14 mouse cellular contexts compared by ENCODE assay signal in the genomic region with DNA sequence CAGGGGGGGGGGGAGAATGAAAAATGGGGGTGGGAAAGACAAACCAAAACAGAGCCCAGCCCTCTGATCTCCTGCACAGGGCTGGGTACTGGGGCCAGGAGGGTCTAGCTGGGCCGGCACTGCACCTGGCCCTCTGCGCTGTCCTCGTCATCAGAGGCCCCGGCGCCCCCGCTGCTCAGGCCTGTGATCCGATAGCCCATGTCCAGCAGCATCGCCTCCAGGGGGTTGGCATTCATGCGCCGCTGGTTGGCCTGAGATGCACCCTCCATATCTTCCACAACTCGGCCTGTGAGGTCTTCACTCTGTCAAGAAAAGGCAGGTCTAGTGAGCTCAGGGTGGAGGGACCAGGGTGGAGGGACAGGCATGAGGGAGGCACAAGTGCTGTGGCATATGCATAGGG. TPM values are rescaled to one million over a fixed set of nuclear protein-coding genes. Genes with fewer than 3 reads are reported as not detected.
A peak's percentile ranks its signal among the peaks of the same experiment; 100 is the strongest.
DNase-seq lines count a peak whose midpoint lies in the region; ATAC-seq and TF ChIP-seq lines count a peak whose summit lies in the region.
"Had no signal": no experiment of that assay in that cellular context is flagged by ENCODE, and none has a peak within 500 bp of the region (broad histone marks: within the 10 kb centered on the region; RNA-seq: fewer than 3 reads in every experiment).

No protein-coding gene starts in this region.

- peak overlapping the region; percentile 76; the same call in 1 of the 2 replicates for H3K27ac ChIP-seq in forebrain, embryonic 12.5 days
- H3K27ac ChIP-seq in forebrain, embryonic 16.5 days (ENCODE audit: low read length): no peak overlapping the region
- peak overlapping the region; percentile 57 for H3K27ac ChIP-seq in kidney, embryonic 16.5 days (ENCODE audit: low read length)
- no peak overlapping the region for H3K27ac ChIP-seq in thymus, adult 2 months (ENCODE audit: control insufficient read depth, insufficient read depth, low read length)
- no peak overlapping the region for H3K27ac ChIP-seq in neural tube, embryonic 13.5 days (replicated peaks)
- H3K27ac ChIP-seq in liver, embryonic 11.5 days (ENCODE audit: low read depth, low read length): no peak overlapping the region
- H3K27ac ChIP-seq: liver, embryonic 13.5 days had no signal

- H3K36me3 ChIP-seq in forebrain, embryonic 12.5 days (replicated peaks): peaks cover 33% of the 10 kb centered on the region
- peaks cover 6% of the 10 kb centered on the region for H3K36me3 ChIP-seq in forebrain, embryonic 16.5 days (ENCODE audit: control insufficient read depth, insufficient read depth)
- H3K36me3 ChIP-seq in kidney, embryonic 16.5 days (ENCODE audit: insufficient read depth, low read length): peaks cover 16% of the 10 kb centered on the region; the same call in 1 of the 2 replicates
- peaks cover 13% of the 10 kb centered on the region for H3K36me3 ChIP-seq in thymus, adult 2 months (ENCODE audit: control insufficient read depth, insufficient read depth, low read length)
- peaks cover 27% of the 10 kb centered on the region for H3K36me3 ChIP-seq in neural tube, embryonic 13.5 days
- peaks cover 5% of the 10 kb centered on the region; the same call in 1 of the 2 replicates for H3K36me3 ChIP-seq in liver, embryonic 11.5 days (ENCODE audit: control insufficient read depth, insufficient read depth, low read length)

- H3K27me3 ChIP-seq in forebrain, embryonic 12.5 days: 0 out of 2 replicates have a peak, but pooled peaks cover 3% of the 10 kb centered on the region
- H3K27me3 ChIP-seq in forebrain, embryonic 16.5 days (replicated peaks; ENCODE audit: control insufficient read depth, insufficient read depth, low read length): no peaks in the 10 kb centered on the region
- no peaks in the 10 kb centered on the region for H3K27me3 ChIP-seq in kidney, embryonic 16.5 days (ENCODE audit: insufficient read depth, low read length)
- H3K27me3 ChIP-seq in thymus, adult 2 months (ENCODE audit: control insufficient read depth, insufficient read depth, low read length): no peaks in the 10 kb centered on the region
- H3K27me3 ChIP-seq in neural tube, embryonic 13.5 days: 0 out of 2 replicates have a peak, but pooled peaks cover 5% of the 10 kb centered on the region
- H3K27me3 ChIP-seq in liver, embryonic 11.5 days (replicated peaks; ENCODE audit: control insufficient read depth, insufficient read depth, low read length): no peaks in the 10 kb centered on the region

- no peaks in the 10 kb centered on the region for H3K9me3 ChIP-seq in forebrain, embryonic 12.5 days
- H3K9me3 ChIP-seq in forebrain, embryonic 16.5 days (ENCODE audit: control insufficient read depth, low read length): no peaks in the 10 kb centered on the region
- H3K9me3 ChIP-seq in kidney, embryonic 16.5 days (ENCODE audit: low read length): no peaks in the 10 kb centered on the region
- no peaks in the 10 kb centered on the region for H3K9me3 ChIP-seq in neural tube, embryonic 13.5 days
- no peaks in the 10 kb centered on the region for H3K9me3 ChIP-seq in liver, embryonic 11.5 days (ENCODE audit: control insufficient read depth, low read length)
- H3K9me3 ChIP-seq: liver, embryonic 13.5 days had no signal

- ATAC-seq in forebrain, embryonic 12.5 days (ENCODE audit: low FRiP score): no peak
- no peak for ATAC-seq in forebrain, embryonic 16.5 days
- ATAC-seq in kidney, embryonic 16.5 days (ENCODE audit: low FRiP score, low TSS enrichment): no peak
- ATAC-seq in neural tube, embryonic 13.5 days (ENCODE audit: low read depth): no peak
- ATAC-seq in liver, embryonic 11.5 days (replicated peaks; ENCODE audit: low FRiP score): no peak
- ATAC-seq: inflammation-experienced regulatory T-cells, adult 6 months had no signal

- H3K4me1 ChIP-seq in forebrain, embryonic 12.5 days: peaks cover 39% of the 10 kb centered on the region
- H3K4me1 ChIP-seq in forebrain, embryonic 16.5 days (replicated peaks; ENCODE audit: control insufficient read depth, insufficient read depth, low read length): peaks cover 27% of the 10 kb centered on the region
- H3K4me1 ChIP-seq in kidney, embryonic 16.5 days (ENCODE audit: insufficient read depth, low read length): peaks cover 36% of the 10 kb centered on the region
- H3K4me1 ChIP-seq in thymus, adult 2 months (replicated peaks; ENCODE audit: control insufficient read depth, insufficient read depth, low read length): peaks cover 31% of the 10 kb centered on the region
- peaks cover 37% of the 10 kb centered on the region for H3K4me1 ChIP-seq in neural tube, embryonic 13.5 days (replicated peaks)
- H3K4me1 ChIP-seq in liver, embryonic 11.5 days (replicated peaks; ENCODE audit: control insufficient read depth, insufficient read depth, low read length): peaks cover 9% of the 10 kb centered on the region; the same call in 1 of the 2 replicates

- H3K4me2 ChIP-seq in forebrain, embryonic 12.5 days: no peak overlapping the region
- no peak overlapping the region for H3K4me2 ChIP-seq in forebrain, embryonic 16.5 days (ENCODE audit: low read length)
- H3K4me2 ChIP-seq in kidney, embryonic 16.5 days (replicated peaks; ENCODE audit: low read depth, low read length): 0 out of 2 replicates have a peak overlapping the region, but pooled peaks have one; percentile 14
- no peak overlapping the region for H3K4me2 ChIP-seq in neural tube, embryonic 13.5 days
- no peak overlapping the region for H3K4me2 ChIP-seq in liver, embryonic 11.5 days
- H3K4me2 ChIP-seq: liver, embryonic 13.5 days had no signal

- TF ChIP-seq CTCF in thymus, adult 2 months (IDR thresholded peaks at IDR 0.05; ENCODE audit: borderline replicate concordance, control insufficient read depth, extremely low read depth, insufficient read depth, low read length, poor library complexity): no peak

- no peak overlapping the region; the same call in 1 of the 2 replicates for H3K9ac ChIP-seq in forebrain, embryonic 12.5 days
- no peak overlapping the region for H3K9ac ChIP-seq in forebrain, embryonic 16.5 days (replicated peaks; ENCODE audit: low read depth, low read length)
- peak overlapping the region; percentile 22 for H3K9ac ChIP-seq in kidney, embryonic 16.5 days (replicated peaks; ENCODE audit: low read length)
- 0 out of 2 replicates have a peak overlapping the region, but pooled peaks have one; percentile 8 for H3K9ac ChIP-seq in neural tube, embryonic 13.5 days
- H3K9ac ChIP-seq in liver, embryonic 11.5 days (ENCODE audit: low read depth, low read length): no peak overlapping the region
- H3K9ac ChIP-seq: liver, embryonic 13.5 days had no signal

- WGBS in forebrain, embryonic 12.5 days: 28% methylated on average over 11 of the region's 11 CpGs
- 41% methylated on average over 11 of the region's 11 CpGs for WGBS in forebrain, embryonic 16.5 days
- WGBS in kidney, embryonic 16.5 days: 50% methylated on average over 11 of the region's 11 CpGs
- 95% methylated on average over 11 of the region's 11 CpGs for WGBS in thymus, adult 2 months
- 30% methylated on average over 11 of the region's 11 CpGs for WGBS in neural tube, embryonic 13.5 days
- WGBS in liver, embryonic 11.5 days: 59% methylated on average over 11 of the region's 11 CpGs

- no peak for TF ChIP-seq POLR2A in thymus, adult 2 months (IDR thresholded peaks at IDR 0.05; ENCODE audit: control insufficient read depth, extremely low read depth, insufficient read depth, low read length, poor library complexity)

- no peak for DNase-seq in kidney, postnatal 25 days
- DNase-seq in thymus, postnatal 4 days: peak; percentile 42
- DNase-seq in thymus, adult 2 months: no peak
- no peak for DNase-seq in liver, embryonic 11.5 days (ENCODE audit: low spot score)
- DNase-seq: cerebellum, adult 18-20 months; heart, adult 18-20 months; heart, postnatal 10 days; liver, embryonic 13.5 days; right cerebral cortex, postnatal 4 days had no signal

- H3K4me3 ChIP-seq in forebrain, embryonic 12.5 days (replicated peaks): no peak overlapping the region
- H3K4me3 ChIP-seq in forebrain, embryonic 16.5 days (replicated peaks; ENCODE audit: low read length): no peak overlapping the region
- no peak overlapping the region for H3K4me3 ChIP-seq in kidney, embryonic 16.5 days (ENCODE audit: low read length)
- no peak overlapping the region for H3K4me3 ChIP-seq in thymus, adult 2 months (ENCODE audit: control insufficient read depth, insufficient read depth, low read length)
- H3K4me3 ChIP-seq in neural tube, embryonic 13.5 days: no peak overlapping the region
- no peak overlapping the region for H3K4me3 ChIP-seq in liver, embryonic 11.5 days (ENCODE audit: low read depth, low read length)
- H3K4me3 ChIP-seq: liver, embryonic 13.5 days had no signal

RNA-seq across cellular contexts. Expression of gene Tmem222, which starts 16.5 kb away (rescaled TPM):
- 70.9 and 74.3 TPM in 2 replicates for polyA plus RNA-seq in forebrain, embryonic 12.5 days (2016; fragmentation: Nextera tagmentation; extraction: Ambion mirVana)
- 112 and 124 TPM in 2 replicates for polyA plus RNA-seq in forebrain, embryonic 16.5 days (2015; fragmentation: Nextera tagmentation; extraction: Ambion mirVana)
- 90.4 and 97.7 TPM in 2 replicates for polyA plus RNA-seq in kidney, embryonic 16.5 days (2015; fragmentation: Nextera tagmentation; extraction: Ambion mirVana)
- polyA plus RNA-seq in thymus, adult 2 months (2012; rRNA removed): 134 and 143 TPM in 2 replicates
- 98.0 and 104 TPM in 2 replicates for polyA plus RNA-seq in neural tube, embryonic 13.5 days (2015; fragmentation: Nextera tagmentation; extraction: Ambion mirVana)
- polyA plus RNA-seq in liver, embryonic 11.5 days (2014; fragmentation: Nextera tagmentation; extraction: Ambion mirVana): 73.5 and 74.2 TPM in 2 replicates

RNA-seq across cellular contexts. Expression of gene Sytl1, which starts 31.2 kb away (rescaled TPM):
- 0.74 and 0.80 TPM in 2 replicates for polyA plus RNA-seq in forebrain, embryonic 12.5 days (2016; fragmentation: Nextera tagmentation; extraction: Ambion mirVana)
- 0.47 and 0.52 TPM in 2 replicates for polyA plus RNA-seq in forebrain, embryonic 16.5 days (2015; fragmentation: Nextera tagmentation; extraction: Ambion mirVana)
- polyA plus RNA-seq in kidney, embryonic 16.5 days (2015; fragmentation: Nextera tagmentation; extraction: Ambion mirVana): 1.1 and 1.5 TPM in 2 replicates
- 39.7 and 45.2 TPM in 2 replicates for polyA plus RNA-seq in thymus, adult 2 months (2012; rRNA removed)
- 0.25 and 0.28 TPM in 2 replicates for polyA plus RNA-seq in neural tube, embryonic 13.5 days (2015; fragmentation: Nextera tagmentation; extraction: Ambion mirVana)
- 0.39 and 0.52 TPM in 2 replicates for polyA plus RNA-seq in liver, embryonic 11.5 days (2014; fragmentation: Nextera tagmentation; extraction: Ambion mirVana)

RNA-seq across cellular contexts. Expression of gene Map3k6, which starts 53.5 kb away (rescaled TPM):
- 1.3 TPM in 2 replicates for polyA plus RNA-seq in forebrain, embryonic 12.5 days (2016; fragmentation: Nextera tagmentation; extraction: Ambion mirVana)
- polyA plus RNA-seq in forebrain, embryonic 16.5 days (2015; fragmentation: Nextera tagmentation; extraction: Ambion mirVana): 2.1 and 2.3 TPM in 2 replicates
- 3.8 TPM in 2 replicates for polyA plus RNA-seq in kidney, embryonic 16.5 days (2015; fragmentation: Nextera tagmentation; extraction: Ambion mirVana)
- 2.8 and 4.6 TPM in 2 replicates for polyA plus RNA-seq in thymus, adult 2 months (2012; rRNA removed)
- polyA plus RNA-seq in neural tube, embryonic 13.5 days (2015; fragmentation: Nextera tagmentation; extraction: Ambion mirVana): 1.9 and 2.7 TPM in 2 replicates
- 2.2 and 3.5 TPM in 2 replicates for polyA plus RNA-seq in liver, embryonic 11.5 days (2014; fragmentation: Nextera tagmentation; extraction: Ambion mirVana)

RNA-seq across cellular contexts. Expression of gene Wdtc1, which starts 59.2 kb away (rescaled TPM):
- polyA plus RNA-seq in forebrain, embryonic 12.5 days (2016; fragmentation: Nextera tagmentation; extraction: Ambion mirVana): 21.1 and 22.9 TPM in 2 replicates
- 16.2 and 19.3 TPM in 2 replicates for polyA plus RNA-seq in forebrain, embryonic 16.5 days (2015; fragmentation: Nextera tagmentation; extraction: Ambion mirVana)
- 12.9 and 14.4 TPM in 2 replicates for polyA plus RNA-seq in kidney, embryonic 16.5 days (2015; fragmentation: Nextera tagmentation; extraction: Ambion mirVana)
- 107 and 124 TPM in 2 replicates for polyA plus RNA-seq in thymus, adult 2 months (2012; rRNA removed)
- polyA plus RNA-seq in neural tube, embryonic 13.5 days (2015; fragmentation: Nextera tagmentation; extraction: Ambion mirVana): 21.9 and 24.3 TPM in 2 replicates
- 14.0 and 14.5 TPM in 2 replicates for polyA plus RNA-seq in liver, embryonic 11.5 days (2014; fragmentation: Nextera tagmentation; extraction: Ambion mirVana)

Comparison
In these comparisons a context has a peak if more than half of its experiments do, and no peak if none do; other contexts are left out.
1. H3K27ac ChIP-seq: peak in forebrain, embryonic 12.5 days (single experiment) and kidney, embryonic 16.5 days (single experiment); none in forebrain, embryonic 16.5 days (single experiment), thymus, adult 2 months (single experiment), neural tube, embryonic 13.5 days (single experiment) and liver, embryonic 11.5 days (single experiment).
2. H3K9ac ChIP-seq: peak in kidney, embryonic 16.5 days (single experiment) and neural tube, embryonic 13.5 days (single experiment); none in forebrain, embryonic 12.5 days (single experiment), forebrain, embryonic 16.5 days (single experiment) and liver, embryonic 11.5 days (single experiment).
3. RNA of gene Sytl1, which starts 31.2 kb away (polyA plus RNA-seq): 39.7 to 45.2 TPM in thymus, adult 2 months; 1.1 to 1.5 TPM in kidney, embryonic 16.5 days, 0.74 to 0.80 TPM in forebrain, embryonic 12.5 days, 0.39 to 0.52 TPM in liver, embryonic 11.5 days, 0.47 to 0.52 TPM in forebrain, embryonic 16.5 days and 0.25 to 0.28 TPM in neural tube, embryonic 13.5 days; every median in the first group is over 10 times any median in the second.